In the genomic region with DNA sequence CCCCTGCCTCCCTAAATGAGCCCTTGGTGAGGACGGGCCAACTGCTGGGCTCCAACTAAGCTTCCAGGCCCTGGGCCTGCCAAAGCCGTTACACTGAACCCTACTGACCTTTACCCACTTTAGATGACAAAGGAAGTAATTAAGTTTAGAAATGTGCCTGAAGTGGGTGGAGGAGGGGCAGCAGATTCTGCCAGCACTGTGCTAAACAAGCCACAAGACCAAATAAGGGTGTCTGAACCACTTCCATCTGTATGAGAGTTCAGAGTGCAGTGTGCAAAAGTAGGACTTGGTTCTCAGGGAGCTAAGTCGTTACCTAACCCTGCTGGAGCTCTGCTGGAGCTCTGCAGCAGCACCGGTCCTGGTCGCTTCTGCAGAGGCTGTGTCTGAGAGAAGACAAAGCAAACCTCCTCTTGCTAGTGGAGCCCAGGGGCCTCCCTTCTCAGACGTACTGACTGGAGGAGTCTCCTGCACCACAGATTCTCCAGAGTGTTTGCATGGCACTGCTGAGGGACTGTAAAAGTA, we compare ENCODE assay signal across 8 mouse cellular contexts. TPM values are rescaled to one million over a fixed set of nuclear protein-coding genes. Genes with fewer than 3 reads are reported as not detected.
DNase-seq lines count a peak whose midpoint lies in the region; ATAC-seq and TF ChIP-seq lines count a peak whose summit lies in the region.

No protein-coding gene starts in this region.

- no peak overlapping the region for H3K4me3 ChIP-seq in neural tube, embryonic 15.5 days (replicated peaks)
- H3K4me3 ChIP-seq in cortical plate, adult 2 months (ENCODE audit: insufficient read depth, low read length), result no peak overlapping the region
- no peak overlapping the region for H3K4me3 ChIP-seq in liver, embryonic 14.5 days (ENCODE audit: insufficient read depth in 1 of 2, low read depth in 2 of 2, low read length in 2 of 2)

- peak; percentile 54 for DNase-seq in neural tube, embryonic 10.5 days (ENCODE audit: extremely low spot score, low spot score)
- DNase-seq in heart, adult 11 months, result peak; percentile 98
- peak; percentile 97 for DNase-seq in kidney, adult 9 months
- DNase-seq in liver, embryonic 14.5 days (ENCODE audit: low read depth in 3 of 3, low spot score in 3 of 3), result peak in 1 of 3 experiments; percentile 22
- DNase-seq in ovary, adult 18-20 months (ENCODE audit: low spot score), result peak; percentile 46
- no peak for DNase-seq in cerebellum, adult 18-20 months

- TF ChIP-seq POLR2A in cortical plate, adult 2 months (IDR thresholded peaks at IDR 0.05; ENCODE audit: extremely low read depth, insufficient read depth, low read length), result no peak

- no peak overlapping the region for H3K9ac ChIP-seq in neural tube, embryonic 15.5 days (replicated peaks)
- no peak overlapping the region for H3K9ac ChIP-seq in liver, embryonic 14.5 days (replicated peaks)

- peaks cover 7% of the 10 kb centered on the region; the same call in 1 of the 2 replicates for H3K4me1 ChIP-seq in neural tube, embryonic 15.5 days
- 0 out of 2 replicates have a peak, but pooled peaks cover 2% of the 10 kb centered on the region for H3K4me1 ChIP-seq in cortical plate, adult 2 months (ENCODE audit: control insufficient read depth, insufficient read depth, low read length)
- peaks cover 0 to 17% of the 10 kb centered on the region in 2 experiments; a peak in 2 of 4 replicates for H3K4me1 ChIP-seq in liver, embryonic 14.5 days (replicated peaks; ENCODE audit: control insufficient read depth in 2 of 2, insufficient read depth in 2 of 2, low read length in 1 of 2)

- TF ChIP-seq CTCF in cortical plate, adult 2 months (IDR thresholded peaks at IDR 0.05; ENCODE audit: extremely low read depth, insufficient read depth, low read length), result no peak
- no peak for TF ChIP-seq CTCF in liver, embryonic 14.5 days (IDR thresholded peaks at IDR 0.05; ENCODE audit: low read depth)

- no peak for ATAC-seq in neural tube, embryonic 15.5 days (ENCODE audit: low FRiP score)
- peak; percentile 72 for ATAC-seq in liver, embryonic 14.5 days (ENCODE audit: insufficient read depth)

- 5% methylated on average over 6 of the region's 6 CpGs for WGBS in neural tube, embryonic 15.5 days
- WGBS in liver, embryonic 14.5 days (ENCODE audit: insufficient replicate concordance), result 22% methylated on average over 6 of the region's 6 CpGs

- H3K36me3 ChIP-seq in neural tube, embryonic 15.5 days, result no peaks in the 10 kb centered on the region
- no peaks in the 10 kb centered on the region for H3K36me3 ChIP-seq in liver, embryonic 14.5 days (replicated peaks; ENCODE audit: control insufficient read depth, insufficient read depth, low read depth)

- TF ChIP-seq EP300 in liver, embryonic 14.5 days (IDR thresholded peaks at IDR 0.05; ENCODE audit: low read depth), result no peak

- no peaks in the 10 kb centered on the region for H3K9me3 ChIP-seq in neural tube, embryonic 15.5 days (replicated peaks)
- no peaks in the 10 kb centered on the region for H3K9me3 ChIP-seq in liver, embryonic 14.5 days (ENCODE audit: control insufficient read depth, low read length)

- H3K4me2 ChIP-seq in neural tube, embryonic 15.5 days, result no peak overlapping the region
- H3K4me2 ChIP-seq in liver, embryonic 14.5 days (ENCODE audit: low read depth), result peak overlapping the region; percentile 16; the same call in 1 of the 2 replicates

- no peak overlapping the region for H3K27ac ChIP-seq in neural tube, embryonic 15.5 days (replicated peaks)
- peak overlapping the region; percentile 56; the same call in 1 of the 2 replicates for H3K27ac ChIP-seq in cortical plate, adult 2 months (ENCODE audit: insufficient read depth, low read length)
- no peak overlapping the region for H3K27ac ChIP-seq in liver, embryonic 14.5 days

- no peaks in the 10 kb centered on the region for H3K27me3 ChIP-seq in neural tube, embryonic 15.5 days (replicated peaks)
- H3K27me3 ChIP-seq in liver, embryonic 14.5 days (ENCODE audit: control insufficient read depth, insufficient read depth, low read length), result no peaks in the 10 kb centered on the region

RNA-seq across cellular contexts. Expression of a gene that starts 36.5 kb away (rescaled TPM):
- polyA plus RNA-seq in neural tube, embryonic 15.5 days (2015; fragmentation: Nextera tagmentation; extraction: Ambion mirVana), result 170 and 174 TPM in 2 replicates
- 129 and 139 TPM in 2 replicates for polyA plus RNA-seq in cortical plate, adult 2 months (2012; rRNA removed)
- 35.4 and 37.1 TPM in 2 replicates for polyA plus RNA-seq in liver, embryonic 14.5 days (2012; rRNA removed)
- polyA plus RNA-seq in liver, embryonic 14.5 days (2014; fragmentation: Nextera tagmentation; extraction: Ambion mirVana), result 54.3 and 65.3 TPM in 2 replicates

RNA-seq across cellular contexts. Expression of a gene that starts 36.6 kb away (rescaled TPM):
- polyA plus RNA-seq in neural tube, embryonic 15.5 days (2015; fragmentation: Nextera tagmentation; extraction: Ambion mirVana), result 9.8 and 11.4 TPM in 2 replicates
- polyA plus RNA-seq in cortical plate, adult 2 months (2012; rRNA removed), result 8.9 and 9.1 TPM in 2 replicates
- polyA plus RNA-seq in liver, embryonic 14.5 days (2012; rRNA removed), result 3.5 and 3.9 TPM in 2 replicates
- polyA plus RNA-seq in liver, embryonic 14.5 days (2014; fragmentation: Nextera tagmentation; extraction: Ambion mirVana), result 4.1 and 4.3 TPM in 2 replicates

RNA-seq across cellular contexts. Expression of a gene that starts 44.2 kb away (rescaled TPM):
- 40.1 and 51.3 TPM in 2 replicates for polyA plus RNA-seq in neural tube, embryonic 15.5 days (2015; fragmentation: Nextera tagmentation; extraction: Ambion mirVana)
- 57.3 and 65.1 TPM in 2 replicates for polyA plus RNA-seq in cortical plate, adult 2 months (2012; rRNA removed)
- polyA plus RNA-seq in liver, embryonic 14.5 days (2012; rRNA removed), result 23.4 and 26.6 TPM in 2 replicates
- polyA plus RNA-seq in liver, embryonic 14.5 days (2014; fragmentation: Nextera tagmentation; extraction: Ambion mirVana), result 21.8 and 22.3 TPM in 2 replicates

RNA-seq across cellular contexts. Expression of a gene that starts 56.2 kb away (rescaled TPM):
- 4,120 and 4,434 TPM in 2 replicates for polyA plus RNA-seq in neural tube, embryonic 15.5 days (2015; fragmentation: Nextera tagmentation; extraction: Ambion mirVana)
- polyA plus RNA-seq in cortical plate, adult 2 months (2012; rRNA removed), result 3,210 and 3,262 TPM in 2 replicates
- polyA plus RNA-seq in liver, embryonic 14.5 days (2012; rRNA removed), result 1,013 and 1,031 TPM in 2 replicates
- polyA plus RNA-seq in liver, embryonic 14.5 days (2014; fragmentation: Nextera tagmentation; extraction: Ambion mirVana), result 1,383 and 1,393 TPM in 2 replicates

Comparison
In these comparisons a context has a peak if more than half of its experiments do, and no peak if none do; other contexts are left out.
1. DNase-seq: peak in neural tube, embryonic 10.5 days (single experiment), heart, adult 11 months (single experiment), kidney, adult 9 months (single experiment) and ovary, adult 18-20 months (single experiment); none in cerebellum, adult 18-20 months (0 of 2).